Comparison of ENCODE assay signal across 20 mouse cellular contexts in the genomic region with DNA sequence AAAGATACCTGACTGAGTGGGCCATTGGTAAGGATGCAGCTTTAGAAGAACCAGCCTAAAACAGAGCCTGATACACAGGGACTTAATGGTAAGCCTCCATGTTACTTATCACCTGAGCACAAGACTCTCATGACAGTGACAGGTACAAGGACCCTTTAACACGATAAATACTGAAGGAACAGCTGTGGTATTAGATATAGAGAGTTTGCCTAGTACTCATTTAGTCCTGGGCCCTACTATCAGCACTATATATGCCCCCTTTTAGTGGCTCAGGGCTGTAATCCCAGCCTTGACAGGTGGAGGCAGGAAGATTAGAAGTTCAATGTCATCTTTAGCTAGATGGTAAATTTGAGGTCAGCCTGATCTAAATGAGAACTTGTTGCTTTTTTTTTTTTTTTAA.
"Had no signal": no experiment of that assay in that cellular context is flagged by ENCODE, and none has a peak within 500 bp of the region (broad histone marks: within the 10 kb centered on the region; RNA-seq: fewer than 3 reads in every experiment).

No protein-coding gene starts in this region.

- H3K9me3 ChIP-seq: heart, embryonic 12.5 days; hindbrain, embryonic 10.5 days; hindbrain, embryonic 12.5 days; intestine, embryonic 15.5 days; limb, embryonic 10.5 days; limb, embryonic 12.5 days; liver, embryonic 13.5 days had no signal

- H3K27me3 ChIP-seq: heart, embryonic 12.5 days; hindbrain, embryonic 12.5 days; intestine, embryonic 15.5 days; liver, embryonic 13.5 days had no signal

- DNase-seq: gastrocnemius, postnatal 10 days; gastrocnemius, postnatal 25 days; heart, postnatal 10 days; heart, postnatal 4 days; kidney, adult 18-20 months; kidney, adult 8-10 months; kidney, postnatal 10 days; kidney, postnatal 25 days; kidney, postnatal 4 days; liver; liver, embryonic 13.5 days had no signal

- H3K9ac ChIP-seq: heart, embryonic 12.5 days; hindbrain, embryonic 12.5 days; intestine, embryonic 15.5 days; limb, embryonic 12.5 days; liver, embryonic 13.5 days had no signal

- ATAC-seq: inflammation-experienced regulatory T-cells, adult 6 months had no signal

- H3K4me3 ChIP-seq: layer of hippocampus, adult 2 months; liver, embryonic 13.5 days had no signal

- H3K4me1 ChIP-seq: liver, embryonic 13.5 days had no signal

- H3K36me3 ChIP-seq: heart, embryonic 12.5 days; hindbrain, embryonic 10.5 days; hindbrain, embryonic 12.5 days; intestine, embryonic 15.5 days; limb, embryonic 10.5 days; limb, embryonic 12.5 days; liver, embryonic 13.5 days had no signal

- H3K27ac ChIP-seq: hindbrain, embryonic 12.5 days; intestine, embryonic 15.5 days; layer of hippocampus, adult 2 months; left cerebral cortex, adult 2 months; limb, embryonic 10.5 days; limb, embryonic 12.5 days; liver, embryonic 13.5 days had no signal
